Mouse (Mus musculus): ENCODE results near the gene Uncx. TPM values are rescaled to one million over a fixed set of nuclear protein-coding genes. Genes with fewer than 3 reads are reported as not detected.

Gene Uncx
- polyA plus RNA-seq, 1 experiment from 2014 or later, result 44.0 TPM

GRCm38 (mm10) chr5:139537739-139538135, 5.6 kb upstream of the Uncx start:
- Histone ChIP-seq H3K9ac (replicated peaks; ENCODE audit: low read length) (no peak overlapping the region; the same call in 1 of the 2 replicates), H3K9me3 (ENCODE audit: control insufficient read depth, low read length) (no peaks in the 10 kb centered on the region), H3K27me3 (ENCODE audit: control insufficient read depth, insufficient read depth, low read length) (peaks cover 48% of the 10 kb centered on the region), H3K4me3 (replicated peaks; ENCODE audit: low read depth, low read length) (no peak overlapping the region), H3K36me3 (ENCODE audit: control insufficient read depth, insufficient read depth, low read length) (no peaks in the 10 kb centered on the region), H3K4me1 (ENCODE audit: control insufficient read depth, insufficient read depth, low read length) (peaks cover 24% of the 10 kb centered on the region), H3K4me2 (ENCODE audit: low read length) (peak overlapping the region; percentile 26; the same call in 1 of the 2 replicates), H3K27ac (replicated peaks; ENCODE audit: low read depth, low read length) (peak overlapping the region; percentile 55)
- DNase-seq (peak; percentile 39), ATAC-seq (ENCODE audit: low FRiP score, low TSS enrichment) (no peak)
- 3% methylated on average over 3 of the region's 3 CpGs for WGBS

- ATAC-seq (ENCODE audit: low FRiP score, low TSS enrichment) (no peak), DNase-seq (peak; percentile 80)
- Histone ChIP-seq H3K27ac (replicated peaks; ENCODE audit: low read depth, low read length) (peak overlapping the region; percentile 93), H3K27me3 (ENCODE audit: control insufficient read depth, insufficient read depth, low read length) (peaks cover 58% of the 10 kb centered on the region), H3K9ac (replicated peaks; ENCODE audit: low read length) (no peak overlapping the region; the same call in 1 of the 2 replicates), H3K4me2 (ENCODE audit: low read length) (peak overlapping the region; percentile 54), H3K4me3 (replicated peaks; ENCODE audit: low read depth, low read length) (peak overlapping the region; percentile 25), H3K36me3 (ENCODE audit: control insufficient read depth, insufficient read depth, low read length) (peaks cover 3% of the 10 kb centered on the region; the same call in 1 of the 2 replicates), H3K9me3 (ENCODE audit: control insufficient read depth, low read length) (no peaks in the 10 kb centered on the region), H3K4me1 (ENCODE audit: control insufficient read depth, insufficient read depth, low read length) (peaks cover 24% of the 10 kb centered on the region)
- under 1% methylated on average over 44 of the region's 44 CpGs for WGBS
These were observed 1.9 kb upstream of the Uncx start for GRCm38 (mm10) chr5:139541151-139542042.

DNA sequence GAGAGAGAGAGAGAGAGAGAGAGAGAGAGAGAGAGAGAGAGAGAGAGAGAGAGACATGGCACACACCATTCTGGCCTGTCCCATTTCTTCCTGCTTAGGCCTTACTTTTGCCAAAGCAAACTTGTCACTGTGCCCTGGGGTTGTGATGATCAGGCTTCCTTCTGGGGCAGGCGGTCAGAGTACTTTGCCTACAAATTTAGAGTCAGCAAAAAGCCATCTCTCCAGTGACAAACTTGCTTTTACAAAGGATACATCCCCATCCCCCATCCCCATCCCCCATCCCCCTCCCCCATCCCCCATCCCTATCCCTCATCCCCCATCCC, 1.3 kb upstream of the Uncx start:
- ATAC-seq (ENCODE audit: low FRiP score, low TSS enrichment) (no peak), DNase-seq (peak; percentile 21)
- Histone ChIP-seq H3K36me3 (ENCODE audit: control insufficient read depth, insufficient read depth, low read length) (peaks cover 7% of the 10 kb centered on the region), H3K4me2 (ENCODE audit: low read length) (peak overlapping the region; percentile 54), H3K4me3 (replicated peaks; ENCODE audit: low read depth, low read length) (0 out of 2 replicates have a peak overlapping the region, but pooled peaks have one; percentile 25), H3K27ac (replicated peaks; ENCODE audit: low read depth, low read length) (peak overlapping the region; percentile 93; the same call in 1 of the 2 replicates), H3K4me1 (ENCODE audit: control insufficient read depth, insufficient read depth, low read length) (peaks cover 19% of the 10 kb centered on the region), H3K9me3 (ENCODE audit: control insufficient read depth, low read length) (no peaks in the 10 kb centered on the region), H3K9ac (replicated peaks; ENCODE audit: low read length) (no peak overlapping the region), H3K27me3 (ENCODE audit: control insufficient read depth, insufficient read depth, low read length) (peaks cover 61% of the 10 kb centered on the region)
- WGBS, result 0% methylated on average over 1 of the region's 1 CpGs

- H3K4me2 ChIP-seq (ENCODE audit: low read length), result peak overlapping the region; percentile 60
- ATAC-seq (ENCODE audit: low FRiP score, low TSS enrichment), result no peak
- peak; percentile 36 for DNase-seq
- H3K27me3 ChIP-seq (ENCODE audit: control insufficient read depth, insufficient read depth, low read length), result peaks cover 63% of the 10 kb centered on the region
- H3K36me3 ChIP-seq (ENCODE audit: control insufficient read depth, insufficient read depth, low read length), result peaks cover 9% of the 10 kb centered on the region
- peak overlapping the region; percentile 94 for H3K27ac ChIP-seq (replicated peaks; ENCODE audit: low read depth, low read length)
- under 1% methylated on average over 5 of the region's 5 CpGs for WGBS
- H3K4me3 ChIP-seq (replicated peaks; ENCODE audit: low read depth, low read length), result peak overlapping the region; percentile 51
- no peaks in the 10 kb centered on the region for H3K9me3 ChIP-seq (ENCODE audit: control insufficient read depth, low read length)
- peaks cover 13% of the 10 kb centered on the region for H3K4me1 ChIP-seq (ENCODE audit: control insufficient read depth, insufficient read depth, low read length)
- H3K9ac ChIP-seq (replicated peaks; ENCODE audit: low read length), result 0 out of 2 replicates have a peak overlapping the region, but pooled peaks have one; percentile 9
These were observed 738 bp upstream of the Uncx start for GRCm38 (mm10) chr5:139542556-139542955.

DNA sequence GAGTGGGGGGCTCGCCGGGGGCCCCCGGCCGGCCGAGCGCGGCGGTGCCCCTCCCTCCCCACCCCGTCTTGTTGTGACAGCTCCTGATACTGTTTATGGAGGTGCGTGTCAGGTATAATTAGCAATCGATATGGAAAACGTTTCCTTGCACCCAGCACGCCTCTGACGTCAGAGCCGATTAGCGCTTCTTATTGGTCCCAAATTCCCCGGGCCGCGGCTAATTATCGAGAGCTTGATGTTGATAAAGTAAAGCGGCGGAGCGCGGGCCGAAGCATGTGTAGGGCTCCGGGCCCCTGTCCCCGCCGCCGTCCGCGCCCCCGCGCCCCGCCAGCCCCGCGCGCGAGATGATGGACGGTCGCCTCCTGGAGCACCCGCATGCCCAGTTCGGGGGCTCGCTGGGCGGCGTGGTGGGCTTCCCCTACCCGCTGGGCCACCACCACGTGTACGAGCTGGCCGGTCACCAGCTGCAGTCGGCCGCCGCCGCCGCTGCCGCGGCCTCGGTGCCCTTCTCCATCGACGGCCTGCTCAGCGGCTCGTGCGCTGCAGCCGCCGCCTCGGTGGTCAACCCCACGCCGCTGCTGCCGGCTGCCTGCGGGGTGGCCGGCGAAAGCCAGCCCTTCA, 466 bp downstream of the Uncx start:
- Histone ChIP-seq H3K4me3 (replicated peaks; ENCODE audit: low read depth, low read length) (peak overlapping the region; percentile 51), H3K27ac (replicated peaks; ENCODE audit: low read depth, low read length) (peak overlapping the region; percentile 94), H3K4me2 (ENCODE audit: low read length) (peak overlapping the region; percentile 60), H3K9ac (replicated peaks; ENCODE audit: low read length) (peak overlapping the region; percentile 78), H3K36me3 (ENCODE audit: control insufficient read depth, insufficient read depth, low read length) (peaks cover 9% of the 10 kb centered on the region), H3K27me3 (ENCODE audit: control insufficient read depth, insufficient read depth, low read length) (peaks cover 59% of the 10 kb centered on the region), H3K4me1 (ENCODE audit: control insufficient read depth, insufficient read depth, low read length) (0 out of 2 replicates have a peak, but pooled peaks cover 4% of the 10 kb centered on the region), H3K9me3 (ENCODE audit: control insufficient read depth, low read length) (no peaks in the 10 kb centered on the region)
- WGBS, result 1% methylated on average over 70 of the region's 71 CpGs
- 0 out of 2 replicates have a peak, but pooled peaks have one; percentile 19 for ATAC-seq (ENCODE audit: low FRiP score, low TSS enrichment)
- peak; percentile 93 for DNase-seq

GRCm38 (mm10) chr5:139544271-139545135, 1.2 kb downstream of the Uncx start:
- Histone ChIP-seq H3K4me2 (ENCODE audit: low read length) (peak overlapping the region; percentile 60), H3K9ac (replicated peaks; ENCODE audit: low read length) (peak overlapping the region; percentile 78), H3K36me3 (ENCODE audit: control insufficient read depth, insufficient read depth, low read length) (peaks cover 9% of the 10 kb centered on the region), H3K27ac (replicated peaks; ENCODE audit: low read depth, low read length) (peak overlapping the region; percentile 94), H3K27me3 (ENCODE audit: control insufficient read depth, insufficient read depth, low read length) (peaks cover 62% of the 10 kb centered on the region), H3K4me1 (ENCODE audit: control insufficient read depth, insufficient read depth, low read length) (0 out of 2 replicates have a peak, but pooled peaks cover 4% of the 10 kb centered on the region), H3K4me3 (replicated peaks; ENCODE audit: low read depth, low read length) (peak overlapping the region; percentile 51), H3K9me3 (ENCODE audit: control insufficient read depth, low read length) (no peaks in the 10 kb centered on the region)
- peak; percentile 53 for DNase-seq
- under 1% methylated on average over 54 of the region's 54 CpGs for WGBS
- no peak for ATAC-seq (ENCODE audit: low FRiP score, low TSS enrichment)

- peaks cover 60% of the 10 kb centered on the region for H3K27me3 ChIP-seq (ENCODE audit: control insufficient read depth, insufficient read depth, low read length)
- peak overlapping the region; percentile 51 for H3K4me3 ChIP-seq (replicated peaks; ENCODE audit: low read depth, low read length)
- H3K4me1 ChIP-seq (ENCODE audit: control insufficient read depth, insufficient read depth, low read length), result 0 out of 2 replicates have a peak, but pooled peaks cover 3% of the 10 kb centered on the region
- peak; percentile 25 for DNase-seq
- no peaks in the 10 kb centered on the region for H3K9me3 ChIP-seq (ENCODE audit: control insufficient read depth, low read length)
- no peak for ATAC-seq (ENCODE audit: low FRiP score, low TSS enrichment)
- H3K4me2 ChIP-seq (ENCODE audit: low read length), result peak overlapping the region; percentile 60
- peaks cover 9% of the 10 kb centered on the region for H3K36me3 ChIP-seq (ENCODE audit: control insufficient read depth, insufficient read depth, low read length)
- peak overlapping the region; percentile 94 for H3K27ac ChIP-seq (replicated peaks; ENCODE audit: low read depth, low read length)
- WGBS, result 2% methylated on average over 7 of the region's 7 CpGs
- H3K9ac ChIP-seq (replicated peaks; ENCODE audit: low read length), result peak overlapping the region; percentile 78
These were observed 1.9 kb downstream of the Uncx start for GRCm38 (mm10) chr5:139545221-139545620.
